Mouse (Mus musculus): ENCODE measurements around the gene Snx30.

GRCm38 (mm10) chr4:59772171-59772879 is 33.3 kb upstream of the Snx30 start:
- TF ChIP-seq CTCF (IDR thresholded peaks at IDR 0.05; ENCODE audit: low read depth) (no peak), EP300 (optimal IDR thresholded peaks at IDR 0.05) (no peak)
